Mouse (Mus musculus) lung, postnatal 14 days (tissue): ENCODE measurements at regions not wholly inside any gene's neighbourhood (a gene's known extent, or its start where the extent isn't known, plus 50 kb on each side); places are given as distances from the start of the nearest gene placed in this dataset.
A peak's percentile ranks its signal among the peaks of the same experiment; 100 is the strongest.

Experiments
- DNase-seq: peaks from one replicate; pipeline ENCODE4 v3.0.0; 2021

DNA sequence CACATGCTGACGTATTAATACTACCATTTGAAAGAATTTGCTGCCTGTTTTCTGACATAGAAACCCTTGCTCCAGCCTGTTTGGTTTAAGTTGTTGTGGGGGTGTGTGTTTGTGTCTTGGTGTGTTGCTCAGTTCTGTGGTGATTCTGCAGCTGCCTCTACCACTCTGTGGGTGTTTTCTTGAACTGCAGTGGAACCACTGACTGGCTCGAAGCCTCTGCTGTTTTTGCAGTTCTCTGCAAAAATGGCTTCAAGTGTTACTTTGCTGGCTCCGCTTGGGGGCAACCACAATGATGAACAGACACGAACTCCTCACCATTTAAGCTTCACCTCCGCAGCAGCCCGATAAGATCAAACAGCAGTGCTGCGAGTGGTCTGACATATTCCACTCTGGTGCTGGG lies 274.6 kb downstream of the Ets1 start:
- DNase-seq: no peak

DNA sequence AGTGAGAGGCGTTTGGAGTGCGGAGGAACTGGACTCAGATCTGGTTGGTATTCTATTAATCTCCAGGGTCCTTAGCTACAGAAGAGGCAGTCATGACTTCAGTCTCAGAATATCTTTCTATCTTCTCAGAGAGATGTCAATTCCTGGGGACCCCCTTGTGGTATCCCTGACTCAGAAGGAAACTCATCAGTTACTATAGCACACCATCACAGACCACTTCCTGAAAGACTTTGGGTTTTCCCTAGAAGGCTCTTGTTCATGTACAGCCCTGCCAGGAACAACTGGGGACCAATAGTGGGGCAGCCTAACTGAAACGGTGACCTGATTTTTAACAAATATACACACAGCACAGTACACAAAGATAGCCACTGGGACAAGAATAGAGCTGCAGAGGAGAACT lies 279.6 kb downstream of the Ets1 start:
- no peak for DNase-seq

DNA sequence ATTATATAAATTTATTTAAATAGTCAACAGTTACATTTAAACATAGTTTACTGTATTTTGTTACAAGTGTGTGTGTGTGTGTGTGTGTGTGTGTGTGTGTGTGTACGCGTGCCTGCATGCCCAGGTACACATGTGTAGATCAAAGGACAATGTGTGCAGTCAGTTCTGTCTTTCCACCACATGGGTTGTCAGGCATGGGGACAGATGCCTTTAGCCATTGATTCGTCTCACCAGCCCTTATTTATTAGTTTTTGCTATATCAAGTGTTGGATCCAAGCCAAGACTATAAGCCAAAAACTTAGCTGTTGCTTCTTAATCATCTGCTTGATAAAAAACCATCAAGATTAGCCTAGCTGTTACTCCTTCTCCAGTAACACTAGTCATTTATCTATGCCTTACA lies 280.7 kb downstream of the Ets1 start:
- DNase-seq: no peak

DNA sequence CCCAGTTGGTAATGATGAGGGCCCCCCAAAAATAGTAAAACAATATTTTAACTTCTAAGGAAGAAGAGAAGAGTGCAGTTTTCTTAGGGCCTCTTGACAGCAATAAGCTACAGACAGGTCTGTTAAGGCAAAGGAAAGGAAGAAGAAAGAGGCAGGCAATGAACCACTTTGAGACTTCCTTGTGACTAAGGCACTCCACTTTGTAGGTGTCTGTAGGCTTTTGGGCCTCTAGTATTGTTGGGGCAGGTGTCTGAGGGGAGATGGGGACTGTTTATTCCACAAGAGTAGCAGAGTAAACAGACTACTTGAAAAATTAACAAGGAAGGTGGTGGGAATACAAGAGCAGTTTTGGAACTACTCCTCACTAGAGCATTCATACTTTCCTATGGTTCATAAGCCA lies 287.9 kb downstream of the Ets1 start:
- DNase-seq: no peak

DNA sequence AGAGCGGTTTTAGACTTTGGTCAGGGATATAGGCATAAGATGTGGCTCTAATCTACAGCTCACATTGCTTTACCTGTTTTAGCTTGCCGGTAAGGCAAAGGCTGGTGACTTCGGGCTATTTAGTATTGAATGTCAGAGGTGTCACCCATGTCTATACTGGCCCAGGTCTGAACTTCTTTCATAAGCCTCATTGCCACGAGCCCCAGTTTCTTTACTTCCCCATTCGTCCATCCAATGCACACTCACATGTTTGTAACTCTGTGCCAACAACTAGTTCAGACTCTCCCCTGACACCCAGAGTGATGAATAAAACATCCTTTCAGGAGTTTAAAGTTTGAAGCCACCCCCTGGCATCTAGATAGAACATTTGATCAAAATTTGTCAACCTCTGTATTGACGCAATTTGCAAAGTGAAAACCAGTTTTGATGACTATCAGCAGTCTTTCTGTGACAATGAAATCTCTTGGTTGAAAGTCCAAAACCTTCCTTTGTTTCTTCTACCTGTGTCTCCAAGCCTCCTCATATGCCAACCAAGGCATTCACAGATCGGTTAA lies 288.4 kb downstream of the Ets1 start:
- no peak for DNase-seq

DNA sequence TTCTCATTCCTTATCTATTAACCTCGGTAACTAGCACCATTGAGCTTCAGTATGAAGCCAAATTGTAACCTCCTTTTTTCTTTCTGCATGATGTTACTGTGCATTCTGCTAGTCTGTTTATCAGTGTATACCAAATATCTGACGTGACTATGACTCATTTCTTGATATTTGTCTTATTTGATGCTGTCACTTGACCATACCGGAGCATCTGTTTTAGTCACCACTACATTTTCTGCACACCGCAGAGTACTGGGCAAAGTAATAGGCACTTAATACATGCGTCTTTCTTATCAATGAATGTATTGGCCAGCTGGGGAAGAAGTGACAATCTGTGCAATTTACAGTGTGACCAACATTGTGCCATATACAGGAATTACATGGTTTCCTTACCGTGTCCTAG lies 289.0 kb downstream of the Ets1 start:
- DNase-seq: no peak

DNA sequence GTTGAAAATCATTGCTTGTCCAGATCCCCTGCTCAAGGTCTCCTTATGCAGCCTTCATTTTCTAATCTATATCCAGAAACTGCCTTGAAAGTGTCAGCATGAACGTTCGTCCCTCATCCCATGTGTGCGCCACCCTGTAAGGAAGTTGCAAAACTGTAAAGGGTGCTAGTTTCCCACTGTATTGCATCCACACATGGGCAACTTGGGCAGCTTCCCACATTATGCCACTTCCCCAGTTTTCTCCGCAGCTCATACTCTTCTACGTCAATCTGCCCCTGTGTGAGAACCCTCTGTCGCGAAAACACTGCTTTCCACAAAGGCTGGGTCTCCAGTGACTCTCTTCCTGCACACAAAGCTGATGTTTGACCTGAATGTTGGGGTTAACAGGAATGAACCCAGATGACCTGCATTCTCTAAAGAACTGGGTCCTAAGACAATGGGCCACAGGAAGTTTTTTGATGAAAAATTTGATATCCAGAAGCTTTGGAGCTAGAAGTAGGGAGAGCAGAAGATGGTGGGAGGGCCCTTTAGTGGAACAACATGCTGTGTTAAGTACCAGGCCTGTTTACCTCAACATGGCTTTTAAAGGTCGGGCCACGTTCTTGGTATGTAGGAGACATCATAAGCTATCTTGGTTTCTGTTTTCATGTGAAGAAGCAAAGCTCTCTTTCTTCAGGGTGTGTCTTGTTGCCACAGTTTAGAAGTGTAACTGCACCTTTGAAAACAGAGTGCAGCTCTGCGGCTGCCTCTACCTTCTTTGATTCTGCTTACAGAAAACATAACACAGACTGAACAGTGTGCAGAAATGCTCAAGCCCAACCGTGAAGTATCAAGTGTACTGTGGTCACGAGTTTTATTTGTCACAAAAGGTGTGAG lies 289.9 kb downstream of the Ets1 start:
- no peak for DNase-seq

DNA sequence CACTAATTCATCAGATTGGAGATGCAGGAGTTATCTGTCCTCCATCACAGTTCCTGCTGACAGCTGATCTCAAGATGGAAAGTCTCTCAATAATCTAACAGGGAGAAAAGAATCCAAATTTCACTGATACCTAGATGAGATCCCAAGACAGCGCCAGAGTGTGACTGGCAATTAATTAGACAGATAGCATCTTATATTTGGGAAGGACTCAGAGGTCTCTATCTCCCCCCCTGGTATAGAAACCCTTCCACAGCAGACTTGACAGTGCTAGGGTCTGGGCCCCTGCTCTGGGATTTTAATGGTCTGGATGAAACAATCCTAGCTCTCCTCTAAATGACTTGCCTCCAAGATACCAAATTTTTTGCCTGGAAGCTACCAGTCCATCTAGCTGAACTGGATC lies 291.6 kb downstream of the Ets1 start:
- no peak for DNase-seq

DNA sequence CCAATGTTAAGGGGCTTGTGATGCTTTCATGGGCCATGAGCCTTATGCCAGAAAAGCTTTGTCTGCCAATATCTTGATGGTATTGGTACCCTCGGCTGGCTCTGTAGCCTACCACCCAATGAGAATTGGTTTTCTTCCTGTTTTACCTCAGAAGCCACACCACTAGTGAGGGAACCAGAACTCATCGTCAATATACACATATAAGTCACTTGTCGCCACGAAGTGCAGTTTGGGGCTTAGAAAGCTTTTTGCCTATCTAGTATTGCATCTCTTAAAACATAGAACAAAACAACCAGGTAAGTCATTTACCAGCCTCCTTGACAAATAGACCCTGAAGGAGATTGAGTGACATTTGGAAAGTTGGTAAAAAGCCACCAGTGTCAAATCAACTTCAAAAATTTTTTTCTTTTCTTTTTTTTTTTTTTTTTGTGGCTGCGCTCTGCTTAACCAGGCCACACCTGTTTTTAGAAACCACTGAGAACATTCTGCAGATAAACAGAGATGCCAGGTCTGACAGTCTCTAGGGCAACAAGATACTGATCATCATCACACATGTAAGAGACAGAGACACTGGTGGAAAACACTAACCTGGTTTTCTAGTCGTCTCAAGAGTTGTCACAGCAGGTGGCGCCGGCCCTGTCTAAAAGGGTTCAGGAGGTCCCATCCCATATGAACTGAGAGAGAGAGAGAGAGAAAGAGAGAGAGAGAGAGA lies 292.4 kb downstream of the Ets1 start:
- no peak for DNase-seq

DNA sequence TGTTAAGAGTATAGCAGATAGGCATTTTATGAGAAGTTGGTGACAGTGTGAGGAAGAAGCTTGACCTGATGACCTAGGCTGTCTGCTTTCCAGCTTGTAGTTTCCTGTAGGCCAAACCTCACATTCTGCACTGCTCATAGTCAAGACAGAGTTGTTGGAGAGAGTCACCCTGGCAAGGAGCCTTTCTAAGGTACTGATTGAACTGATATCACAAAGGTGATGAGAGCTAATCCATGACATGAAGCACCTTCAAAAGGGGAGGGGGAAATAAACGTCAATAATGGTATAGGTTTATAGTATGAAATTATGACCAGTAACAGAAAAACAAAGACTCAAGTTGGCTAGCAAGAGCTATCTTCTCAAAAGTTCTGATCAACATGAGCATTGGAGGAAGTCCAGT lies 293.3 kb downstream of the Ets1 start:
- DNase-seq: no peak

DNA sequence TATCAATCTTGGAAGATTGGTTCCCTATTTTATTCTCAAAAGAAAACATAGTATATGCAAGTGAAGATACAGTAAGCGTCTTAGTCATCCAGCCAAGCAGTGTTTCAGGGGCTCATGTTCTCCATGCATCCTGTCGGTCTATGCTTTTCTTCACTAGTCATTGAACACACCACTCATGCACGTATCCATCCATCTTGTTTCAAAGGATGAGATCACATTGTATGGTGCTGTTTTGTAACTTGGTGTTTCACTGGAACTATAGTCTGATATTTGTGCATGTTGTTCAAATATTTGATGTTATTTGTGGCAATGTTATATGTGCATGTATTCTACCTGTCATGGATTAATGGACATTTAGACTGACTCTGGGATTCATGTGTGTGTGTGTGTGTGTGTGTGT lies 293.8 kb downstream of the Ets1 start:
- DNase-seq: no peak

DNA sequence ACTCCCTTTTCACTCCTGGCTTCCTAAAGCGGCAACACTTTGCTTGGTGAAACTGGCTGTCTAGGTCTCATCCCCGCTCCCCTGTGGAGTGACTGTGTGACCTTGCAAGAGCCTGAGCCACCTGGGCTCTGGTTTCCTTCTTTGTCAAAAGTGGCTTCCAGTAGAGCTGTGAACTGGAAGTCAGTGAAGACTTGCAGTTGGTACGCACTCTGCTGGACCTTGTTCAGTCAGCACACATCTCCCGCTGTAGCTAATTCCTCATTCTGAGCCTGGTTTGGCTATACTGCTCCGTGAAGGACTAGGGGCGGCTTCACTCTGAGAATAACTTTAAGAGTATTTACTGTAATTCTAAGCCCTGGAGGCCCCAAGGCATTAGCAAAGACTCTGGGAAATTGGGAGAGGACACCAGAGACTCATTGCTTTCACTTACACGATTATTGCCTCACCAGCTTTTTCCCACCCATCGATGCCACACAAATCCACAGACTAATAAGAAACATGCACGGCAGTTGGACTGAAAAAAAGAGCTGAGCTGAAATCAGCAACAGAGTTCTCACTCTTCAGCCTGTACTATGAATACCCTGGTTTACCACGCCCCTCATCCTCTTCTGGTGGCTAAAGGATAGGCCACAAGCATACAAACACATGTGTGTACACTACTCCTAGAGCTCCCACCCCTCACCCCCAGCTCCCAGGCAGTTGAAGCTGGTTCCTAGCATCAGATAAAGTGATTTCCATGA lies 295.4 kb downstream of the Ets1 start:
- DNase-seq: no peak

DNA sequence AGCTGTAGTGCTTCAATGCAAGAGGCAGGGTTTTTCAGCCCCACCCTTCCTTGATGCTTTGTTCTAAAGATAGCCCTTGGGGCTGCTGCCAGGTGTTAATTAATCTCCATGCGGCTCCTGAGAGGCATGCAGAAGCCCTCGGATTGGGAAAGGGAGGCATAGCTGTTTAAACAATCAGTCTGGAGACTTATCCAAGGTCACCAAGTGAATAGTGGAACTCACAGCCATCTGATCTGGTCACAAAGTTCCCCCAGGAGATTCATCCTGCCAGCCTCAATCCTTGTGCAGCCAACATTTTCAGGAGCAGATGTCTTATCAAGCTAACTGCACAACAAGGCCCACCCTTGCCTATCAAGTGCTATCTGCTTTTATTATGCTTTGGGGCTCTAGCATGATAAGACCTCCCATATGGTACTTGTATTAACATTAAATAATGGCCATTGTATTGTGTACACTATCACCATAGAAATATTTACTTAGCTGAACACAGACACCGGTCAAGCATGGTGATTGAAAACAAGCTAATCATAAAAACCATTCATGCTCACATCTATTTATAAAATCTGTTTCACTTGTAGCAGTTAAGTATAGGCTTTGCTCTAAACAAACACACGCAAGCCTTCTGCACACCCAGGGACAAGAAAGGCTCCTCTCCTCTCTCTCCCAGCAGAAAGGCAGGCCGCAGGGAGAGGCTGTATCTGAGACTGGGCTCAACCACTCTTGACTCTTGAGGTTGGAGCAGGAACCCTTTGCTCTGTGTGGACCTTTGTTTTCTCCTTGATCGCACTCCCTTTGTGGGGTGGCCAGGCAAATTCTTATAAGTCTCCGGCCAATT lies 297.4 kb downstream of the Ets1 start:
- peak; percentile 52 for DNase-seq

DNA sequence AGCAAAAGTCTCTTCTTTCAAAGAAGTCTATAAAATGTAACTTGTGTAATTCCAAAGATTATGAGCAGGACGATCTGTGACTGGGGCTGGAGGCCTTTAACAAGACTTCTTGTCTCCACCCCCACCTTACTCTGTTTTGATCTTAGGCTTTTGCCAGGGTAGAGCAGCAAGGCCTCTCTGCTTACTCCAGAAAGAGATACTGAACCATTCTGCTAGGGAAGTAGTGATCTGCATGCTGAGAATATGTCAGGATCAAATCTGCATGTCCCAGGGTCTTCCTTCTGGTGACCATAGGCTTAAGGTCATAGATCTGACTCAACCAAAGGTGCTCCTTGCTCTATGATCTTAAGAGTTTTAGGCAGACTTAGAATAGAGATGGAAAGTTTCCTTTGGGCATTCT lies 298.4 kb downstream of the Ets1 start:
- no peak for DNase-seq

DNA sequence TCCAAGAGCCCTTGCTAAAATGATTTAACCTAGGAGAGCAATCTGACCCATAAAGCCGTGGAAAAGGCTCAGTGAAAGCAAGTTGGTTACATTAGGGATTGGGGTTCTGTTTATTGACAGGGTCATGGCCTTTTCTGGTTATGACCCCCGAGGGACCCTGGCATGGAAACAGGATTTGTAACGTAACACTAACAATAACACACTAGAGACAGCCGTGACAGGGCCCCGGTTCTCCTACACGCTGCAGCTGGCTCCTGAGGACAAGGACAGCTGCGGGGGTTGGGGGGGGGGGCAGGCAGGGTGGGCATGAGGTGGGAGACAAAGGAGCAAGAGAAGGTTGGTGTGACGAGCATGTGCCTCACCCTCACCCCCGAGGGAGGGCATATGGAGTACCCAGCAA lies 300.4 kb downstream of the Ets1 start:
- no peak for DNase-seq

DNA sequence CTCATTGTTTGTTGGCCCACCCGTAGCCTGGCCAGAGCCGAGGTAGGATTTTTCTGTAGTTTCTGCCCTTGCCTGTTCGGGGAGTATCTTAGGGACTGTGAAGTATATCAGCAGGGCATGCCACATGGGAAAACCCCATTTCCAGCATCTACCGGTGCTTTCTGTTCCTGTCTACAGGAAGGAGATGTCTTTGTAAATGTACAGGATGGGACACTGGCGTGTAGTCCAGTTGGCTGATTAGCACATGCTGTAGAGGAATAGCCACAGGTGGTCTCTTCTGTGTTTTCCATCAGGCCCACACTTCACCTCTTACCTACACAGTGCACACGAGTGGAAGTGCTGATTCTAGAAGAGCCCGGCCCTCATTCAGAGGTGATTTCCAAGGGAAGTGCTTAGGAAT lies 301.4 kb downstream of the Ets1 start:
- DNase-seq: no peak

DNA sequence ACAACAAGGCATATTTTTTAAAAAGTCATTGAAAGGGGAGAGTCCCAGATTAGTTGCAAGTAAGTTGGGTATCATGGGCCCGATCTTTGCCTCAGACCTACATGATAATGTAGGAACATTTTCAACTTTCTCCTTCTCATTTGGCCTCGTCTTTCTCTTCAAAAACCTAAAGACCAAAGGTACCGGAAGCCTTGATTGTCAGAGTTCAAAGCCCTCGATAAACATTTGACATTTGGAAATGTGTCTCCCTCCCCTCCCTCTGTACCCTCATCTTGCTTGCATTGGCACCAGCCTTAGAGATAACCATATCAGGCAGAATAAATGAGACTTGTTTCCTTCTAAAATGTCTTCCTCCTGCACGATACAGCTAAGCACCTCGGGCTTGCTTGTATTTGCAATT lies 302.8 kb downstream of the Ets1 start:
- no peak for DNase-seq

DNA sequence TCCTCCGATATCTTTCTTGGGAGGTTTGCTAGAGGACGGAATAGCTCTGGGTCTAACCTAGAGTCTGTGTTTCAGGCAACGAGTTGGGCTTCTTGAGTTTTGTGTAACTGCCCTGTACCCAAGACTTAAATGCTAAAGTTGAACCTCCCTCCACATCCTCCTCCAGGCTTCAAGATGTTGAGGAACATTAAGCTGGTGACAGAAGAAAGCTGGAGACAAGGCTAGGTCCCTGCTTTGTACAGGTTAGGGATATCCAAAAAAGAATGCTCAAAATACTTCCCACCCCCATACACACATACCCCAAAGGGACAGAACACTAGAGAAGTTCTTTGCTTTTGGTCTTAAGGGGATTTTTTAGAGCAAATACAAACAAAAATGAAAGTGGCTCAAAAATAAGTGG lies 303.6 kb downstream of the Ets1 start:
- no peak for DNase-seq

DNA sequence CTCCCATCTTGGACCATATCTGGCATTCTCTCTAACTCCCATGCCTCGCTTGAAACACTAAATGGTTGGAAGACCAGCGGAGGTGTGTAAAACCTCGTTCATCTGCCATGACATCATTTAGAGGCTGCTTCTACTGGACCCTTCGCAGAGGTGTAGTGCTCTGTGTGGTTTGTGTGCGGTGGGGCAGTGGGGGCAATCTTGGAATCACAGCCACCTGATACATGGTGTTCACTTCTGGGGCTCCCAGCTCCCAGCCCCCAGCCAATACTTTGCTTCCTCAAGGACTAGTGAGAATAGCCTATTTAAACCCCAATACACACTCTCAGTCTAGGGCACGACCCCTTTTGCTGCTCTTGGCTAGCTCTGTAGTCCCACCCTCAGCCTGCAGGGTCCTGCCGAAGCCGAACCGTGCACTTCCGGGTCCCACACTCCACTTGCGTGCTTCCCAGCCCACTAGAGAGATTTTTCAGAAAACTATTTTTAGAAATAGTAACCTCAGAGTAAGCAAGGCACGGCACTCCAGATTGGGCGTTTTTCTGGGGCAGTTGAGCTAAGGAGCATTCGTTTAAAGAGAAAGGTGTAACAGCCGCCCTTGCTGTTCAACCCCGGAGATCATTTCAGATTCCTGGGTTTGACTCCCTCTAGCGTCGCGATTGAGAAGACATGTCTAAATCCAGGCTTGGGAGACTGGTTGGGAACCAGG lies 304.2 kb downstream of the Ets1 start:
- DNase-seq: peak; percentile 90

DNA sequence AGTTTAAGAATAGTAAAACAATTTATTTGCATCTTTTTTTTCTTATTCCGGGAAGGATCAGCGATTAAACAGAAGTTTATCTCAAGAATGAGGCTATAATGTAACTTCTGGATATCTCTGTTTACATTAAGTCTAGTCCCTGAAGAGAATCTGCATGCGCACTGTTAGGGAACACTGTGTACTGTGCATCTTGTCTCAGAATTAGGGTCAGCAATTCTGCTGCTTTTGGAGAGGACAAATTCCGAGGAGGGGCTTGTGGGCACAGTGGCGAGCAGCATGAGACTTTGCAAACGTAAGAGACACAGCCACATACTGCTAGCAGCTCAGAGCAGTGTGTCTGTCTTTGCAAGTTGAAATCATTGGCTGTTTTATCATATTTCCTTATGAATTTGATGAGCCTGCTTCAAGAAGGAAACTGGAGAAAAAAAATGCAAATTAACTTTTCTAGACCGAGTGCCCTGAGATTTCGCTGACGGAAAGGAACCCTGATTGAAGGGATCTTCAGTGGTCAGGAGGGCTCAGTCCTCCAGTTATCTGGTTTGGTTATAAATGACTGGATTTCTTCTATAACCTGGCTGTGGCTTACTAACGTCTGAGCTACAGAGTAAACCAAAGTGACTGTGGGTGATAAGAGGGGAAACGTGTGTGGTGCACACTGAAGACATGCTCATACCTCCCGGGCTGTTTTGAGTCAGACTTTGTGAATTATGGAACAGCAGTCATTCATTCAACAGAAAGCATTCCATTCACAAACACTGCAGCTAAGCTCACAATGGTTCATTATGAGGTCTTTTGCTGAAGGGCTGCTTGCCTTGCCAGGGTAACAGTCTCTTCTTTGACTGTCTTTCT lies 305.1 kb downstream of the Ets1 start:
- DNase-seq: peak; percentile 42

DNA sequence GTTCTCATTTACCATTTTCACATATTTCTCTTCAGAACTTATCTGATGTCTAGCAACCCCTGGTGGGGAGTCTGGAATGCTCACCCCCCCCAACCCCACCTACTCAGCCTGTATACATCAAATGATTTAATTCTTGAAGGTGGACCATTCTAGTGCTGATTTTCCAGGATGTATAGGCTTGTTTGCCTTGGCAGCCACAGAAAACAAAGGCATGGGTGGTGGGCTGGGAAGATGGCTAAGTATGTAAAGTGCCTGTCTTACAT lies 305.7 kb downstream of the Ets1 start:
- DNase-seq: no peak
